Mouse (Mus musculus) myocyte (in vitro differentiated cells): ENCODE measurements around the gene Idh2. TPM values are rescaled to one million over a fixed set of nuclear protein-coding genes. Genes with fewer than 3 reads are reported as not detected.

Experiments used
- H3K27me3 ChIP-seq: one replicate; pipeline ENCODE4 v1.6.1; 2011; ENCODE audit not compliant: control insufficient read depth, insufficient read depth, insufficient read length
- H3K36me3 ChIP-seq: one replicate; pipeline ENCODE4 v1.6.1; 2011; ENCODE audit not compliant: control insufficient read depth, insufficient read depth
- H3K4me2 ChIP-seq: one replicate; pipeline ENCODE4 v1.6.1; 2011; ENCODE audit warnings: low read depth, control low read depth
- H3K4me3 ChIP-seq: one replicate; pipeline ENCODE4 v1.5.1; 2011; ENCODE audit warnings: mild to moderate bottlenecking, control low read depth, moderate library complexity
- H3K79me2 ChIP-seq: one replicate; pipeline ENCODE4 v1.6.1; 2011; ENCODE audit not compliant: control insufficient read depth, insufficient read depth
- H3ac ChIP-seq: one replicate; pipeline ENCODE4 v1.6.1; 2011; ENCODE audit not compliant: control insufficient read depth, insufficient read length
- CEBPB ChIP-seq: IDR thresholded peaks from 2 replicates; pipeline ENCODE4 v1.6.1; 2011; ENCODE audit warnings: mild to moderate bottlenecking, moderate library complexity; ENCODE audit not compliant: poor library complexity, insufficient read depth, severe bottlenecking
- E2F4 ChIP-seq: IDR thresholded peaks from one replicate; pipeline ENCODE4 v1.6.1; 2011; ENCODE audit warnings: mild to moderate bottlenecking, control low read depth, moderate library complexity; ENCODE audit not compliant: insufficient read depth
- MAX ChIP-seq: IDR thresholded peaks from one replicate; pipeline ENCODE4 v1.6.1; 2011; ENCODE audit warnings: low read depth, mild to moderate bottlenecking, control low read depth
- MYOD1 ChIP-seq, 3 experiments: IDR thresholded peaks; one replicate each; pipeline ENCODE4 v1.6.1; 2011; ENCODE audit warnings: control low read depth in 2 of 3, low read depth in 2 of 3, mild to moderate bottlenecking in 2 of 3, moderate library complexity in 1 of 3; ENCODE audit not compliant: insufficient read length in 2 of 3, control insufficient read depth in 1 of 3
- MYOG ChIP-seq, 3 experiments: IDR thresholded peaks; one replicate each; pipeline ENCODE4 v1.6.1; 2011; ENCODE audit warnings: control low read depth in 2 of 3, low read depth in 2 of 3, mild to moderate bottlenecking in 2 of 3; ENCODE audit not compliant: insufficient read length in 2 of 3, control insufficient read depth in 1 of 3, insufficient read depth in 1 of 3
- POLR2A ChIP-seq: IDR thresholded peaks from one replicate; pipeline ENCODE4 v1.6.1; 2011; ENCODE audit warnings: low read depth, mild to moderate bottlenecking, control low read depth, moderate library complexity; ENCODE audit not compliant: insufficient read length
- POLR2AphosphoS2 ChIP-seq: IDR thresholded peaks from one replicate; pipeline ENCODE4 v1.6.1; 2011; ENCODE audit warnings: low read depth, control low read depth; ENCODE audit not compliant: insufficient read length
- REST ChIP-seq: IDR thresholded peaks from one replicate; pipeline ENCODE4 v1.6.1; 2011; ENCODE audit warnings: mild to moderate bottlenecking, control low read depth, moderate library complexity; ENCODE audit not compliant: insufficient read depth, insufficient read length
- SRF ChIP-seq: IDR thresholded peaks from one replicate; pipeline ENCODE4 v1.6.1; 2011; ENCODE audit warnings: low read depth; ENCODE audit not compliant: control insufficient read depth, insufficient read length
- TCF12 ChIP-seq: IDR thresholded peaks from one replicate; pipeline ENCODE4 v1.6.1; 2011; ENCODE audit warnings: mild to moderate bottlenecking, control low read depth; ENCODE audit not compliant: poor library complexity, insufficient read depth, severe bottlenecking
- TCF3 ChIP-seq: IDR thresholded peaks from one replicate; pipeline ENCODE4 v1.6.1; 2011; ENCODE audit warnings: low read depth, control low read depth; ENCODE audit not compliant: insufficient read length
- USF1 ChIP-seq: IDR thresholded peaks from one replicate; pipeline ENCODE4 v1.6.1; 2011; ENCODE audit warnings: low read depth, mild to moderate bottlenecking, control low read depth, moderate library complexity
- polyA plus RNA-seq: library from polyadenylated mRNA; unstranded; fragments of >200 nt; fragmentation: generic; extraction: Trizol; gene quantifications from one replicate; pipeline ENCODE4 v1.2.1, GENCODE M21; 2012; ENCODE audit warnings: missing spikeins

Gene Idh2
- polyA plus RNA-seq, 1 experiment = 159 TPM

- H3ac ChIP-seq = no peak overlapping the region
- no peak overlapping the region for H3K4me2 ChIP-seq
- no peaks in the 10 kb centered on the region for H3K27me3 ChIP-seq
- H3K4me3 ChIP-seq = no peak overlapping the region
- TF ChIP-seq CEBPB = no peak
- no peak for TF ChIP-seq POLR2AphosphoS2
- TF ChIP-seq MYOG (IDR thresholded peaks at IDR 0.05; ENCODE audit: control insufficient read depth in 1 of 3, insufficient read depth in 1 of 3, insufficient read length in 2 of 3, low read depth in 2 of 3) = no peak
- no peak for TF ChIP-seq REST
- H3K36me3 ChIP-seq = no peaks in the 10 kb centered on the region
- no peaks in the 10 kb centered on the region for H3K79me2 ChIP-seq
Measured at GRCm38 (mm10) chr7:80049746-80050145, 65.4 kb downstream of the Idh2 start.

- Histone ChIP-seq H3K36me3 (no peaks in the 10 kb centered on the region), H3K79me2 (no peaks in the 10 kb centered on the region), H3K27me3 (no peaks in the 10 kb centered on the region), H3K4me3 (no peak overlapping the region), H3ac (no peak overlapping the region), H3K4me2 (no peak overlapping the region)
- TF ChIP-seq REST (no peak), USF1 (no peak), TCF12 (no peak), MYOG (IDR thresholded peaks at IDR 0.05; ENCODE audit: control insufficient read depth in 1 of 3, insufficient read depth in 1 of 3, insufficient read length in 2 of 3, low read depth in 2 of 3) (no peak), POLR2AphosphoS2 (no peak), MAX (no peak), SRF (no peak), TCF3 (no peak), CEBPB (no peak), POLR2A (no peak), MYOD1 (IDR thresholded peaks at IDR 0.05; ENCODE audit: control insufficient read depth in 1 of 3, insufficient read length in 2 of 3, low read depth in 2 of 3) (no peak), E2F4 (no peak)
Measured at GRCm38 (mm10) chr7:80047041-80047440, 68.2 kb downstream of the Idh2 start.

Other genes starting within 250 kb of the Idh2 start
- gene Ap3s2, start 194.7 kb downstream of the Idh2 start, polyA plus RNA-seq = 15.1 TPM
- 15.1 TPM for gene Arpin, start 180.0 kb downstream of the Idh2 start, polyA plus RNA-seq
- gene Zfp710, start 90.6 kb downstream of the Idh2 start, polyA plus RNA-seq = 5.3 TPM
- 11.4 TPM for gene Sema4b, start 71.4 kb upstream of the Idh2 start, polyA plus RNA-seq
- 98.7 TPM for gene Cib1, start 117.4 kb upstream of the Idh2 start, polyA plus RNA-seq
- 0.91 TPM for gene Gdpgp1, start 117.5 kb upstream of the Idh2 start, polyA plus RNA-seq
- gene Ttll13, start 131.0 kb upstream of the Idh2 start, polyA plus RNA-seq = 0.24 TPM
- 55.0 TPM for gene Ngrn, start 145.8 kb upstream of the Idh2 start, polyA plus RNA-seq
- 4.8 TPM for gene Vps33b, start 154.3 kb upstream of the Idh2 start, polyA plus RNA-seq
- 25.5 TPM for gene Prc1, start 179.1 kb upstream of the Idh2 start, polyA plus RNA-seq
- gene Rccd1, start 209.1 kb upstream of the Idh2 start, polyA plus RNA-seq = 8.4 TPM
- 38.4 TPM for gene Unc45a, start 225.6 kb upstream of the Idh2 start, polyA plus RNA-seq
- 83.3 TPM for gene Hddc3, start 227.7 kb upstream of the Idh2 start, polyA plus RNA-seq